Mouse (Mus musculus) neural tube, embryonic 15.5 days (tissue): ENCODE measurements at regions not wholly inside any gene's neighbourhood (a gene's known extent, or its start where the extent isn't known, plus 50 kb on each side); places are given as distances from the start of the nearest gene placed in this dataset.

Source experiments
- ATAC-seq: fragments of 200-750 bp; cut with Nextera tagmentation; 2 replicates; pipeline ENCODE4 v1.8.0; 2017; ENCODE audit warnings: mild to moderate bottlenecking, moderate TSS enrichment, moderate library complexity; ENCODE audit not compliant: low FRiP score
- H3K27ac ChIP-seq: fragments of 300-500 bp; sonication (generic); replicated peaks from 2 replicates; pipeline ENCODE4 v1.5.1; 2015; ENCODE audit warnings: mild to moderate bottlenecking, inconsistent platforms
- H3K27me3 ChIP-seq: fragments of 300-500 bp; sonication (generic); replicated peaks from 2 replicates; pipeline ENCODE4 v1.6.1; 2015; ENCODE audit warnings: inconsistent platforms
- H3K36me3 ChIP-seq: fragments of 300-500 bp; sonication (generic); 2 replicates; pipeline ENCODE4 v1.6.1; 2015; ENCODE audit warnings: inconsistent platforms
- H3K4me1 ChIP-seq: fragments of 300-500 bp; sonication (generic); 2 replicates; pipeline ENCODE4 v1.6.1; 2015; ENCODE audit warnings: inconsistent platforms
- H3K4me2 ChIP-seq: fragments of 300-500 bp; sonication (generic); 2 replicates; pipeline ENCODE4 v1.6.1; 2015; ENCODE audit warnings: inconsistent platforms, mild to moderate bottlenecking, moderate library complexity
- H3K4me3 ChIP-seq: fragments of 300-500 bp; sonication (generic); replicated peaks from 2 replicates; pipeline ENCODE4 v1.5.1; 2015; ENCODE audit warnings: mild to moderate bottlenecking, inconsistent platforms
- H3K9ac ChIP-seq: fragments of 300-500 bp; sonication (generic); replicated peaks from 2 replicates; pipeline ENCODE4 v1.6.1; 2015; ENCODE audit warnings: mild to moderate bottlenecking, inconsistent platforms
- H3K9me3 ChIP-seq: fragments of 300-500 bp; sonication (generic); replicated peaks from 2 replicates; pipeline ENCODE4 v1.6.1; 2016; ENCODE audit warnings: inconsistent platforms
- WGBS: fragments of 180-500 bp; shearing (Covaris S2); methylation state at CpG from one replicate; pipeline ENCODE4 v1.1.7; 2015; ENCODE audit warnings: mixed read lengths; 5-methylcytosine and 5-hydroxymethylcytosine counted together

DNA sequence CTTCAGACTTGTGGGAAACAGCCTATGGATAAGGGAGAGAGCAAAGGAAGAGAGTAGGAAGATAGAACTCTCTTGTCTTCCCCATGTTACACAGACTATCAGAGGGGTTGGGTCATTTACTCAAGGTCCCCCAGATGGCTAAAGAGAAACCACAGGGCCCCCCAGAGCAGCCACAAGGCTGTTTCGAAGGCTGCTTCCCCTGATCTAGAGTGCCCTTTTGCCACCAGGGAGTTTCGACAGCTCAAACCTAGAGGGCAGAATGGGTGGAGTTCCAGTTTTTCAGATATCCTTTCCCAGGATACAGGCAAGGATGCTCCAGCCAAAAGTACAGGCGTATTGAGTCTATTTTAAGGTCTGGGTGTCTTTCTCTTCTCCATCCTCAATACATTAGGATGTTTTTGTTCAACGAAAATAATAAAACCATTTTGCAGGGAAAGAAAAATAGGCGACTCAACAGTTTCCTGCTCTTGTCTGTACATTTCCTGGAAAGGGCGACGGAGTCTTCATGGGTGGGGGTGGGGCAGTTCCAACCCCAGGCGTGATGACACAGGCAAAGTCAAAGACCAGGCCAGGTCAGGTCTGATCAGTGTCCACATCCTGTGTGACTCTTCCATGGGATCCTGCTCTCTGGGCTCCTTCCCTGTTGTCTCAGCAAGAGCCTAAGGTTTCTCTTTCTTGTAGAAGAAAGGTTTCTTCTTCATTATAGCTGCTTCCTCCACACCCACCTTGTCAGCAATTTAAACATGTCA, 96.9 kb upstream of the Mgme1 start:
- H3K27ac ChIP-seq, result no peak overlapping the region
- 83% methylated on average over 8 of the region's 8 CpGs for WGBS

DNA sequence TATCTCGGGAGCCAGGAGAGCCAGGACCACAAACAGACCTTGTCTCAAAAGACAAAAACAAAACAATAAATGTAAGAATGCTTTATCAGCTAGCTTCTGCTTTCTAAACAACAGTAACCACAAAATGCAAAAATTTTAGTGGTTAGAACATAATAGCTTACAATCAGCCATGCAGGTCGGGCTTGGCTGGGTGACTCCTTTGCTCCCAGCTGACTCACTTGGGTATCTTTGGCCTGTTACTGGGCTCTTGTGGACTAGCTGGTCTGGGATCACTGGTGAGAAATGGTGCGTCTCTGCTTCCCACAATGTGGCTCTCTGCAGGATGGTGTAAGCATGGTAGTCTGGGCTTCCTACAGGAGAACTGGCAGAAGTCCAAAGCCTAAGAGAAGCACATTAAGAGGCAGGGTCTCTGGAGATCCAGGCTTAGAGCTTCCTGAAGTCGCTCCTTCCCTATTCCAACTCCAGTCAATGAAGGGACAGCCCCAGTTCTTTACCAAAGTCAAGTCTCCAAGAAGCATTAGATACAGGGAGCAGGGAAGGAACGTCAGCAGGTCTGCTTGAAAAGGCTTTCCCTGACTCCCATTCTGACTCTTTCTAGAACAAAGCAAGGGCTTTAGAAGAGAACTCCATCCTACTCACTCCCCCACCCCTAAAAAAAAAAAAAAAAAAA, 96.0 kb upstream of the Mgme1 start:
- 76% methylated on average over 5 of the region's 5 CpGs for WGBS

More for the DNA sequence above, 96.9 kb upstream of the Mgme1 start:
- no peak overlapping the region for H3K4me2 ChIP-seq
- no peak overlapping the region for H3K4me3 ChIP-seq
- H3K4me1 ChIP-seq, result peaks cover 23% of the 10 kb centered on the region
- H3K9ac ChIP-seq, result no peak overlapping the region
- H3K27me3 ChIP-seq, result no peaks in the 10 kb centered on the region
- ATAC-seq, result no peak
- no peaks in the 10 kb centered on the region for H3K36me3 ChIP-seq
- no peaks in the 10 kb centered on the region for H3K9me3 ChIP-seq

DNA sequence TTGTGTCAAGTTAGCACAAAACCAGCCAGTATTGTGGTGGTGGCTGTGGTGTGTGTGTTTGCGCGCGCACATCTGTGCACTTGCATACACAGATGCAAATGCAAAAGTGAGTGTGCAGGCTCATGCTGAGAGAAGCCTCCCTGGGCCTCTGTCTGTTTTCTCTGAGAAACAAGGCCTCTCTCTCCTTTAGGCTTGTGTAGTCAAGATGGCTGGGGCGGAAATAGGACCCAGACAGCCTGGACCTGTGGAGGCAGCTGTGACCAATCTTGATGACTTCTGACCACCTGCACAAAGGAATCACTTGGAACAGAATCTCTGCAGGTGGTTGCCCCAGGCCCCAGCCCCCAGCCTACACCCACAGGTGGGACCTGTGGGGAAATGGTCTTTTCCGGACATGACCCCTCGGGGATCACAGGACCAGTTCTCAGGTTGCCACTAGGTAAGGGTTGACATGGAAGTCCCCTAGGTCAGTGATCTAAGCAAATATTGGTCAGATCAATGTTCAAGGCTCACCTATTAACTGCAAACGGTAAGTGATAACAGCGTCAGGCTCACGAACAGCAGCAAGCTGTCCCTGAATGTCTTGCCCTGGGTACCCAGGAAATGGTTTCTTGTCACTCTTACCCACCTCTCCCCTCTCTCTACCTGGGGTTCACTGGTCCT, 93.8 kb upstream of the Mgme1 start:
- H3K27me3 ChIP-seq, result no peaks in the 10 kb centered on the region
- H3K9me3 ChIP-seq, result no peaks in the 10 kb centered on the region
- H3K9ac ChIP-seq, result no peak overlapping the region
- H3K27ac ChIP-seq, result no peak overlapping the region
- H3K4me3 ChIP-seq, result no peak overlapping the region
- H3K4me1 ChIP-seq, result peaks cover 16% of the 10 kb centered on the region
- ATAC-seq, result no peak
- H3K36me3 ChIP-seq, result no peaks in the 10 kb centered on the region
- 96% methylated on average over 9 of the region's 9 CpGs for WGBS
- H3K4me2 ChIP-seq, result no peak overlapping the region

More for the DNA sequence above, 96.0 kb upstream of the Mgme1 start:
- Histone ChIP-seq H3K4me1 (peaks cover 20% of the 10 kb centered on the region), H3K27ac (no peak overlapping the region), H3K9me3 (no peaks in the 10 kb centered on the region), H3K9ac (no peak overlapping the region), H3K36me3 (no peaks in the 10 kb centered on the region), H3K4me3 (no peak overlapping the region), H3K27me3 (no peaks in the 10 kb centered on the region), H3K4me2 (no peak overlapping the region)
- ATAC-seq, result no peak

DNA sequence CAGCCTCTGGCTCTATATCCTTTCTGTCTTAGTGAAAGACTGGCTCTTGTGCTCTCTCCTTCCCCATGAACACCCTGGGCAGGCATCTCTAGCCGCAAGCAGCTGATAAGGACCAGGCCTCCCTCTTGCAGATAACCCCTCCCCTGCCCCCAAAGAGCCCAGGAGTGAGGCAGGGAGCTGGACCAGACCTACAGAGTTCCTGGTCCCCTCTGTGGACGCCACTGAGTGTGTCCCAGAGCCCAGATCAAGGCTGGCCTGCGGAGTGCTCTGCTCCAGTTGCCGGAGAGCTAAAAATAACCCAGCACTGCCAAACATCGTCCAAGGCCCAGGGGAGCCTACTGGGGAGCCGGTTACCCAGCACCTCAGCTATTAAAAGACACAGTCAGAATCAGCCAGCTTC, 93.2 kb upstream of the Mgme1 start:
- no peak overlapping the region for H3K9ac ChIP-seq
- H3K4me1 ChIP-seq, result peaks cover 10% of the 10 kb centered on the region
- no peaks in the 10 kb centered on the region for H3K36me3 ChIP-seq
- H3K4me2 ChIP-seq, result no peak overlapping the region
- no peak overlapping the region for H3K4me3 ChIP-seq
- WGBS, result 60% methylated on average over 6 of the region's 6 CpGs
- H3K27me3 ChIP-seq, result no peaks in the 10 kb centered on the region
- H3K9me3 ChIP-seq, result no peaks in the 10 kb centered on the region
- ATAC-seq, result no peak
- no peak overlapping the region for H3K27ac ChIP-seq

DNA sequence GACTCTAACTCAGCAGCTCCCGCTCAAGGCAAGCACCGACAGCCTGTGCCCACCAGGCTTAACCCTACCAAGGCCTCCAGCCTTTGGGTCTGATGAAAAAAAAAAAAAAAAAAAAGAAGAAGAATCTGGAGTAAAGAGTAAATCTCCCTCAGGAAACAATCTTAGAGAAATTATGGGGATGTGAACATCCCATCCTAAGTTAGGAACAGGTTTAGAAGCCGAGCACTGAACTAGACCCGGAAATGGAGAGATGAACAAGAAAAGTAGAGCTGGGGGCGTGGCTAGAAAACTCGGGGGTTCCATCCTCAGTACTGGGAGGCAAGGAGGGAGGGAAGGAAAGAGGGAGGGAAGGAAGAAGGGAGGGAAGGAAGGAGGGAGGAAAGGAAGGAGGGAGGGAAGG, 92.5 kb upstream of the Mgme1 start:
- Histone ChIP-seq H3K27ac (no peak overlapping the region), H3K4me1 (0 out of 2 replicates have a peak, but pooled peaks cover 4% of the 10 kb centered on the region), H3K9ac (no peak overlapping the region), H3K9me3 (no peaks in the 10 kb centered on the region), H3K36me3 (no peaks in the 10 kb centered on the region), H3K4me2 (no peak overlapping the region), H3K4me3 (no peak overlapping the region), H3K27me3 (no peaks in the 10 kb centered on the region)
- WGBS, result 79% methylated on average over 6 of the region's 6 CpGs
- no peak for ATAC-seq

DNA sequence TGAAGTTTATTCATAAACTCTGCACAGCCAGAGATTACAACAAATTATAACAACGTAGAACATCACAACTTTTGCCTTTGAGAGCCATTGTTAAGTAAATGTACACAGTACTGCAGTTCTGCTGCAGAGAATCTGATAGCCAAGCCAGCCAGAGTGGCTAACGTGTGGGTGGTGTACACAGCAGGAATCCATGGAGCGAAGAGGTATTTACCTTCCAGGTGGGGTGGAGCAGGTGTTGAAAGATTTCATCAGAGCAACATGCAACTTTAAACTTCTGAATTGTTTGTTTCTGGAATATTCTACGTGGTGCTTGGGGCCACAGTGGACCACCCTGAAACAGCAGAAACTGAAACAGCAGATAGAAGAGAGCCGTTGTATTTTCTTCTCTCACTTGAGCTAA, 88.4 kb upstream of the Mgme1 start:
- 82% methylated on average over 5 of the region's 5 CpGs for WGBS
- Histone ChIP-seq H3K9ac (no peak overlapping the region), H3K4me3 (no peak overlapping the region), H3K4me1 (0 out of 2 replicates have a peak, but pooled peaks cover 7% of the 10 kb centered on the region), H3K27ac (no peak overlapping the region), H3K27me3 (no peaks in the 10 kb centered on the region), H3K4me2 (no peak overlapping the region), H3K36me3 (no peaks in the 10 kb centered on the region), H3K9me3 (no peaks in the 10 kb centered on the region)
- ATAC-seq, result no peak

DNA sequence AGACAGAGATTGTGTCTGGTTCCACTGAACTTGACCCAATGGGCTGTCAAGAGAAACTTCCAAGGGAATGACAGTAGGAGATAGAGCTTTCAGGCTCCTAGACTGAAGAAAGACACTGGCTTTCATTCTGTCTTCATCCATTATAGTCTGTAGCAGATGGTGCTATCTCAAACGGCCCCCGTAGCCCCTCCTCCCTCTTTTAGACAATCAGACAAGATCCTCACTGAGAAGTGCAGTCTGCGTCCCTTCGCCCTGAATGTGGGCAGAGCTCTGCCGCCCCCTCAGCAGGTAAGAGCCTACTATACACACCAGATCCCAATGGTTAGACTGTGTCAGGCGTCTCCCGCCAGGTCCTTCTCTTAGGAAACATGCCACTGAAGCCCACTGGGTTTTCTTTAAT, 87.9 kb upstream of the Mgme1 start:
- Histone ChIP-seq H3K9ac (no peak overlapping the region), H3K4me1 (0 out of 2 replicates have a peak, but pooled peaks cover 3% of the 10 kb centered on the region), H3K4me2 (no peak overlapping the region), H3K27ac (no peak overlapping the region), H3K9me3 (no peaks in the 10 kb centered on the region), H3K36me3 (no peaks in the 10 kb centered on the region), H3K27me3 (no peaks in the 10 kb centered on the region), H3K4me3 (no peak overlapping the region)
- no peak for ATAC-seq
- WGBS, result 70% methylated on average over 7 of the region's 7 CpGs

DNA sequence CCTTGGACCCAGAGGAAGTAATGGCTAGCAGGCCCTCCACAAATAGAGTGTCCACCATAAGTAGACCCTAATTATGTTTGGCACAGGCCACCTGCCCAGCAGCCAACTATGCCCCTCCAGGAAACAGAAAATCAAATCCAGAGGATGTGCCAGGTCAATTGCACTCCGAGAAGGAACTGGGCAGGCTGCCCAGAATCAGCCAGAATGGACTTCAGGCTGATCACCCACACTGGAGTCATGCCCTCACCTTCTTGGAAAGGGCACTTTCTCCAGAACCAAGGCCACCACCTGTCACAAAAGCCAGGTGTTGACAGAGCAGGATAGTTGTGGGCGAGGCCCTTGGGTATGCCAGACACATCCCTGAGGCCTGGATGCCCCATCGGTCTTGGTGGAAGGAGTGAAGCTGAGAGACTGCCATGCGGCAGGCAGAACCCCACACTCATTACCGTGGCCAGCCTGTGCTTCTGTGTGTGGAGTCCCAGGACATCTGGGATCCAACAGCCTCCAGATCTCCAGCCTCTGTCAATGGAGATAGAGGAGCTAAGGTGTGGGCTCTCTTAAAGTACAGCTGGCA, 87.0 kb upstream of the Mgme1 start:
- WGBS, result 87% methylated on average over 5 of the region's 5 CpGs
- no peak for ATAC-seq

DNA sequence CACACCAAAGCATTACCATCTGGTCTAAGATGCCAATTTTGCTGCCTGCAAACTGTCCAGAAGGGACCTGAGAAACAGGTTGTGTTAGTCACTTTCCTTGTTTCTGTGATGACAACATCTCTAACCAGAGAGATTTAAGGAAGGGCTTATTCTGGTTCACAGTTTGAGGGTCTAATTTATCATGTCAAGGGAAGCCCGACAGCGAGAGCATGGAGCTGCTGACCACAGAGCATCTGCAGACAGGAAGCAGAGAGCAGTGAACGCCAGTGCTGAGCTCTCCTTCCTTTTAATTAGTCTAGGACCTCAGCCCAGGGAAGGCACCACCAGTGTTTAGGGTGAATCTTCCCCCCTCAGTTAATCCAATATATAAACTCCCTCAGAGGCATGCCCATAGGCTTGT, 85.3 kb upstream of the Mgme1 start:
- no peaks in the 10 kb centered on the region for H3K27me3 ChIP-seq
- H3K4me3 ChIP-seq, result no peak overlapping the region
- no peak overlapping the region for H3K9ac ChIP-seq
- no peaks in the 10 kb centered on the region for H3K36me3 ChIP-seq
- H3K4me2 ChIP-seq, result no peak overlapping the region
- H3K9me3 ChIP-seq, result no peaks in the 10 kb centered on the region
- WGBS, result 87% methylated on average over 3 of the region's 3 CpGs
- H3K4me1 ChIP-seq, result peaks cover 8% of the 10 kb centered on the region
- no peak overlapping the region for H3K27ac ChIP-seq
- no peak for ATAC-seq

More for the DNA sequence above, 87.0 kb upstream of the Mgme1 start:
- Histone ChIP-seq H3K36me3 (no peaks in the 10 kb centered on the region), H3K27ac (no peak overlapping the region), H3K9me3 (no peaks in the 10 kb centered on the region), H3K4me1 (peaks cover 3% of the 10 kb centered on the region; the same call in 1 of the 2 replicates), H3K4me2 (no peak overlapping the region), H3K27me3 (no peaks in the 10 kb centered on the region), H3K4me3 (no peak overlapping the region), H3K9ac (no peak overlapping the region)

DNA sequence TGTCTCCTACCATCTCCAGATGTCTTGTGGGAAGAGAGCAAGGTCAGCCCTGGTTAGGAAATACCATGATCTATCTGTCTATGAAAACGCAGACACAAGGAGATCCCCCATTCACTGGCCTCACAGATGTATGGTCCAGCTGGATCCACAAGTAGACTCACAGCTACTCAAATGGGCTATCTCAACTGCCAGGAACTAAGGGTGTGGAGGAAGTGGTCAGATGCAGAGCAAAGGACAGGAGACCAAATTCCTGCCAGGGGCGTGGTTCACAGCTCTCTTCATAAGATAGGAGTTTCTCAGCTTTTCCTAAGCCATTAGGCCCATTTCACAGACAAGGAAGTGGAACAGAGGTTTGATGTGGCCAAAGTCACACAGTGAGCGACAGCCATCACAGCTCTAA, 84.0 kb upstream of the Mgme1 start:
- Histone ChIP-seq H3K4me2 (no peak overlapping the region), H3K4me1 (peaks cover 8% of the 10 kb centered on the region), H3K36me3 (no peaks in the 10 kb centered on the region), H3K9me3 (no peaks in the 10 kb centered on the region), H3K9ac (no peak overlapping the region), H3K4me3 (no peak overlapping the region), H3K27me3 (no peaks in the 10 kb centered on the region), H3K27ac (no peak overlapping the region)
- WGBS, result 96% methylated on average over 3 of the region's 3 CpGs
- no peak for ATAC-seq

DNA sequence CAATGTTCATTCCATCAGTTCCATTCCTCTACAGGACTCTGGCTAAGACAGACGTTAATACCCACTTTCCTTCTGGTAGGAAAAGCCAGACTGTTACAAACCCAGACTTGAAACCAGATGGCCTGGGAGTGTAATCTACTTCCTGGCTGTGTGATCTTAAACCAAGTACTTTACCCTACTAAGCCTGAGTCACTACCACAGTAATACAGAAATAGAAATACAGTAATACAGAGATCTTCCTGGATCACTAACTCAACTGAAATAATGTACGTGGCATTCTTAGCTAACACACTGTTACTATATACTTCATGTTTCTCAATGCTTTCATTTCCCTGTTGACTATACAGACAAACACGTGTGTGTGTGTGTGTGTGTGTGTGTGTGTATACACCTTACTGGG, 82.4 kb upstream of the Mgme1 start:
- Histone ChIP-seq H3K36me3 (no peaks in the 10 kb centered on the region), H3K4me1 (peaks cover 8% of the 10 kb centered on the region), H3K27ac (no peak overlapping the region), H3K9ac (no peak overlapping the region), H3K27me3 (no peaks in the 10 kb centered on the region), H3K4me3 (no peak overlapping the region), H3K4me2 (no peak overlapping the region), H3K9me3 (no peaks in the 10 kb centered on the region)
- WGBS, result 64% methylated on average over 3 of the region's 3 CpGs
- ATAC-seq, result 0 out of 2 replicates have a peak, but pooled peaks have one; percentile 12
